Mouse (Mus musculus) 3134 (cell line): ENCODE measurements at regions not wholly inside any gene's neighbourhood (a gene's known extent, or its start where the extent isn't known, plus 50 kb on each side); places are given as distances from the start of the nearest gene placed in this dataset.

Experiments
- DNase-seq: peaks from one replicate; pipeline ENCODE4 v3.0.0-alpha.2; 2011; ENCODE audit warnings: low spot score; ENCODE audit not compliant: insufficient read length; ENCODE audit errors: extremely low read depth

GRCm38 (mm10) chr8:126751416-126752140 lies 157.8 kb upstream of the Irf2bp2 start:
- no peak for DNase-seq

DNA sequence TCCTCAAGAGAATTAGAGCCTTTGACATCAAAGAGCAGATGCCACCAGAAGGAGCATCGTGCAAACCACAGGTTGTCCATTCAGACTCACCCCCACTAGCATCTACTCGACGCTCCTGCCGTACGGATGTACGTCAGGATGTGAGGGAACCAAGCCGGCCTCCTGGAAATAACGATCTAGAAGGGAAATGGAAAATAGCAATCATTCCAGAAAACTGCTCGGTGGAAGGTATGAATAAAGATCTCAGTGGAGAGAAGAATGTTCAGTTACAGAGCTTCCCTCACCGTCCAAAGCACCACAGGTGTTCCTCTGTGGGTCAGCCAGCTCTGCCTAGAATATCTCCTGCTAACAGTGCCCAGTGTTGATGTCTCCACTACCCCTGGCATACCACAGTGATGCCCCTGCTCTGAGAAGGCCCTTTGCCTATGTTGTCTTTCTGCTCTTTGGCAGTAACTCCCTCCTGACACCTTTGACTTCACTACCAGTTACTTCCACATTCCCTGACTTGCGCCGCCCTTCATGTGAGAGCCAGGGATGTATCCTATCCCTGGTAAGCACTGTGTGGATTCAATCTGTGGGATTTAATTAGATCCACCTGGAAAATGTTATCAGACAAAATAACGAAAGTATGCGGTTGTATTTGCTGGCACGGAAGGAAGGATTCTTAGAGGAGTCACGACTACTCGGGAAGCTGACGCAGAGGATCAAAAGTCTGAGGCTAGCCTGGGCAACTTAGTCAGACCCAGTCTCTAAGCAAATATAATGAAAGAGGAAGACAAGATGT lies 152.4 kb upstream of the Irf2bp2 start:
- DNase-seq = no peak

- DNase-seq = no peak
These were observed 151.1 kb upstream of the Irf2bp2 start for GRCm38 (mm10) chr8:126744747-126745382.

- DNase-seq = peak; percentile 33
These were observed 149.5 kb upstream of the Irf2bp2 start for GRCm38 (mm10) chr8:126743296-126743695.

GRCm38 (mm10) chr8:126742081-126742480 lies 148.3 kb upstream of the Irf2bp2 start:
- no peak for DNase-seq

DNA sequence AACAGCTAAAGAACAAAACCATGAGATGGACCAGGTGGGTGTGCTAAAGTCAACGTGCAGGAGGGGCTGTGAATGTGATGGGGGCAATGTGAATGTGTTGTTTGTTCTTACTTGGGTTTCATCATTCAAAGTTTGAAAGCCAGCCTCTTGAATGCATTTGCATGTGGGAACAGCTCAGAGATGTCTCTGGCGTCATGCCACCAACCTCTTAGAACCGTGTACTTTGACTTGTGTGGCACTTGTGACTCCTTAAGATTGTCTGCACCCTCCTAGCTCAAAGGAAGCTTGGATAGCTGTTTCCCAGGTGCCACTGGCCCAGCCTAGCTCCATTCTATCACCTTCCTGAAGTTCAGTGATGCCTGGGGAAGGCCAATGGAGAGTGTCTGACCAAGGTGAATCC lies 147.2 kb upstream of the Irf2bp2 start:
- no peak for DNase-seq

GRCm38 (mm10) chr8:126739768-126740167 lies 146.0 kb upstream of the Irf2bp2 start:
- no peak for DNase-seq

DNA sequence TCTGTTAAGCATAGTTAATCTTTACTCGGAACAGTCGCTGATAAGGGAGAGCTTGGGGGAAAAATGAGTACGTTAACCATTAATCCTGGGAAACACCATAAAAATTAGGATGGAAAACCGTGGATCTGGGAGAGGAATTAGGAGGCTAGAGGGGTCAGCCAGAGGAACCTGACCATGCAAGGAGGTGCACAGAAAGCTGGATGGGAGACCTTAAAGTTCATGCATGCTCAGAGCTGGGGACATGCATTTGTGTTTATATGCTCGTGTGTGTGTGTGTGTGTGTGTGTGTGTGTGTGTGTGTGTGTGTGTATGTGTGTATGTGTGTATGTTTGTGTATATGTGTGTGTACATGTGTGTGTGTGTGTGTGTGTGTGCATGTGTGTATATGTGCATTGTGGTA lies 143.2 kb upstream of the Irf2bp2 start:
- DNase-seq = no peak

GRCm38 (mm10) chr8:126736441-126736962 lies 142.7 kb upstream of the Irf2bp2 start:
- DNase-seq = no peak

DNA sequence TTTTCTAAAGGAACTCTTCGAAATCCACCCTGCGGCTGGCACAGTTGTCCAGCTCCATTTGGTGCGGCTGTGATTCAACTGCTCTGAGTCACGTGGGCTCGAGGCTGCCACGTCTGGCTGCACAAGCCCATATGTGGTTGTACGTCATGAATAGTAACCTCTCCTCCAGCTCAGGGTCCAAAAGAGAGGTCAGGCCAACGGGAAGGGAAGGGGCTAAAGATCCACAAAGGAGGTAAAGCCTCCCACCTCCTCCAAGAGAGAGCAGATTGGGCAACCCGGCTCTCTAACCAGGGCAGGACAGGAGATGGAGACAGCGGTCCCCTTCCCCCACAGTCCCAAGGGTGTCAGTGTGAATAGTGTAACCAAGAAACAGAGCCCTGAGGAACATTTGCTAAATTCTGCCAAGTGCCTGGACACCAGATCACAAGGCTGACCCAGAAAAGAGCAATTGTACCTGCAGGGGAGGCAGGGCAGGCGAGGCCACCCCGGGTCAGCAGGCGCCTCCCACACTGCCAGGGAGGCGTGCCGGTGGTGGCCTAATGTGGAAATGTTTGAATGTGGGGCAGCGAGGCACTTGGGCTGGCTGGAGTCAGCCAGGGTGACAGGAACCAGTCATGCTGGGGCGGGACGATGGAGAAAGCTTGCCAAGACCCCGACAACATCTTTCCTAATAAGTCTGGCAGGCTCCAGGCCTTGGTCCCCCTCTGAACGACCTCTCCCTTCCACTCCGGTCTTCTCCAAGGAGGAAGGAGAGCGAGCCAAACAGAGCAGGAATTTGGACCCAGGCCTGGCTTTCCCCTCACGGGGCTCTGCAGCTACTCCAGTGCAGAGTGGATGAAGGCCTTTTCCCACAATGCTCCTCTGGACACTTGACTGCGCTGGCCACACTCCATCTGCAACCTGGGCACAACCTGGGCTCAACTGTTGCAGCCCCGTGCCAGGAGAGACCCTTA lies 142.0 kb upstream of the Irf2bp2 start:
- DNase-seq = peak; percentile 91

DNA sequence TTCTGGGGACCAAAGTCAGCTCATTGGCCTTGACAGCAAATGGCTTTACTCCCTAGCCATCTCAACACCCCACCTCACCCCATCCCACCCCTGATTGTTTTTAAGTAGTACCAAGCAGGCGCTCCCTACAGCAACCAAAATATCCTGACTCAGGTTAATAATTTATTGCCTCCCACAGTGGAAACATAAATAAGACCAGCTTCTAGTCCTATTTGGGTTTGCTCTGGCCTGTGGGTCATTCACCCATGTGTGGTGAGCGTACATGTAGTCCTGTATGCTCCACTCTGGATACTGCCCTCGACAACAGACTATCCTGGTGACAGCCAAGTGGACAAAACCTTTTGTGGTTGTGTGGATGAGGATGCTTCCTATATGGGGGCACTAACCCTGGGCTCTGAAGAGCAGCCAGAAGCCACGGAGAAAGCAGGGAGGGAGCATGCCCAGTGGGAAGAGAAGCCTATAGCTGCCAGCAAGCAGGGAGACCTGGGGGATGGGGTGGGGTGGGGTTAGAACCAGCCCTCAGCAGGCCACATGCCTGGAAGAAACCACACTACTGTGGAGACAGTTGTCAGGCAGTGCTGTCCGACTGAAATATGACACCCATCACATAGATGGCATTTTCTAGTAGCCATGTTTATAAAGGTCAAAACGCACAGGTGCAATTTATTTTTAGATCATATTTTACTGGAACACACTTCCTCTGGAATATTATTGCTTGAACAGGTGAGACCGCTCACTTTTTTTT lies 141.1 kb upstream of the Irf2bp2 start:
- DNase-seq = peak; percentile 78

- DNase-seq = no peak
These were observed 140.0 kb upstream of the Irf2bp2 start for GRCm38 (mm10) chr8:126733779-126734178.

DNA sequence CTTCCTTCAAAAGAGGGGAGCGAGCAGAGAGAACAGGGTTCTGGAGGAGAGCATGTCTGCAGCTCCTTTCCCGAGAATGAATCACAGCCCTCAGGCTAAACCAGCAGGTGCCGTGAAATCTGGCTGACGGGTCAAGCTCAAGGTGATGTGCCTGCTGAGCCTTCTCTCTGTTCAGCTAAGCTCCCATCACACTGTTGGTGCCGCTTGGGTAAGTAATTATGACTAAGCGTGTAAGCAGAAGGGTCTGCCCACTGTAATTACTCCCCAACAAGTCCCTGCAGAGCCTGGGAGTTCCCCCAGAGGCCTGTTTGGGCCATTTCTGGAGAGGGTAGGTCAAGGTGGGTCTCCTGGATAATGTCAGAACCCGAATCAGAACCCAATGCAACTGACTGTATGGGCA lies 139.5 kb upstream of the Irf2bp2 start:
- DNase-seq = no peak

DNA sequence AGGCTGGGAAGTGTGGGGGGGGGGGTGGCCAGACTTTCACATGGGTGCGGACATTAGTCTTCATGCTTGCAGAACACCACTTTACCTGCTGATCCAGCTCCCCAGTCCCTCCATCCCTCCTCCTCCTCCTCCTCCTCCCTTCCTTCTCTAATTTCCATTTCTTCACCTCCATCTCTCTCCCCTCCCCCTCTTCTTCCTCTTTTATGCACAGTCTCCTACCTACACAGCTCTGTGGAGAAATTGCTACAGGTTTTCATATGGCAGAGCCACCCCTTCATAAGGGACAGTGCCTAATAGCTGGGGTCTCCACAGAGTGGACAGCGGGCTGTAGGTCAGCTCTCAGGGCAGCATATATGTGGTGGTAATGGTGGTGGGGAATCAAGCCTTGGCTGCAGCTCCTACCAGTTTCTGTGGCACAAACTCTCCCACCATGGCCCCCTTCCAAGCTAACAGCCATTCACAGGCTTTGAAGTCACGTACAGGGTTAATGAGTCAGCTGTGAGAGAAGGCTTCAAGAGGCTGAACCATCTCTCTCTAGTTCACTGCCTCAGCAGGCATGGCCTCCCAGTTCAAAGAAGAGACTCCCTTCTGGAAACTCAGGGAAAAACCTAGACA lies 136.3 kb upstream of the Irf2bp2 start:
- no peak for DNase-seq

GRCm38 (mm10) chr8:126728987-126729632 lies 135.3 kb upstream of the Irf2bp2 start:
- no peak for DNase-seq

GRCm38 (mm10) chr8:126728135-126728534 lies 134.3 kb upstream of the Irf2bp2 start:
- no peak for DNase-seq

DNA sequence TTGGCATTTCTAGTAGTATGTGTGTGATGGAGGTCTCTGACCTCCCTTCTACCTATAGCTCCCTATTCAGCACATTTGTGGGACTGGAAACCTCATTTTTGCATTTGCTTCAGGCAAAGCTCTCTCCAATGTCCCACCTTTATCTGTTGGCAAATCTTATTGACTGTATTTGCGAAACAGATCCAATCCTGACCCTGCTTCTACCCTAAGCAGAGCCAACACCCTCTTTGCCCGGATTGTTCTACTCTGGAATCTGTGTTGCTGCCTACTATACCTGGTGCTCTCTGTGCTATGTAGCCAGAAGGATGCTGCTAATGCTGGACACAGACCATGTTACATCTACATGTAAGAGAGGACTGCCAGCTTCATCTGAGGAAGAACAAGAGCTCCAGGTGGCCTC lies 133.3 kb upstream of the Irf2bp2 start:
- DNase-seq = no peak

DNA sequence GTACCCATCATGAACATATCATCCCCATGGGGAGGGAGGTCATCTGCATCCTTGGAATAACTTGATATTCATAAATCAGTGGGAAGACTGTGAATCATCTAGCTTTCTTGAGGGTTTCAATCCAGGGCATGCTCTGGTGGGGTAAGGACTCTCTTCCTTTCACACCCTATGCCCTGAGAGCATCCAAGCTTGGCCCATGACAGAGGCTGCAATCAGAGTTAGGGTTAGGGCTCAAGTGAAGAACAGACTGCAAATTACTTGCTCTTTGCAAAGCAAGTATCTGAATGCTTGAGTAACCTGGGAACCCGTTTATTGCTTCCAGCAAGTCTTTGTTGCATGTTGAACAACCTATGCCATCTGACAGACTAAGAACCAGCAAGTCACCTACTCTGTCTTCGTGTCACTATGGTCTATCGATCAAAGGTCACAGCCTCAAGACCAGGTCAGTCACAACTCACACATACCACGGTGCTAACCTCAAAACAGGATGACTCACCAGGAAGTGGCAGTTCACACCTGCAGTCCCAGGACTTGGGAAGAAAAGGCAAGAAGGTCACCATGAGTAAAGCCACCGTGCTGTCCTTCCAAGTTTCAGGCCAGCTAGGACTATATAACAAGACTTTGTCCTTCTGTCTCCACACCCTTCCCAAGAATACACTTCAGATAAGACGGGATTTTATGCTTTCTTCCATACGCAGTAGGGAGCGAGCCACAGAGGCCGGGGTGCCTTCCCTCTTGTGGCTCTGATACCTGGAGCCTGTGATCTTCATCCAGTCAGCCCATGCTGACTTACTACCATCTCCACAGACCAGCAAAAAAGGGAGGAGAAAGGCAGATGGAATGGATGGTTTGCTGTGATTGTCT lies 129.7 kb upstream of the Irf2bp2 start:
- no peak for DNase-seq
